Mouse (Mus musculus) hindbrain, embryonic 11.5 days (tissue): Measurements from ENCODE around the gene Scimp. TPM values are rescaled to one million over a fixed set of nuclear protein-coding genes. Genes with fewer than 3 reads are reported as not detected.

Experiments
- ATAC-seq: fragments of 200-750 bp; cut with Nextera tagmentation; 2 replicates; pipeline ENCODE4 v1.8.0; 2017; ENCODE audit warnings: mild to moderate bottlenecking, moderate TSS enrichment, moderate library complexity; ENCODE audit not compliant: low FRiP score
- DNase-seq: peaks from one replicate; pipeline ENCODE4 v3.0.0-alpha.2; 2015; ENCODE audit warnings: low spot score
- H3K27ac ChIP-seq: fragments of 300-500 bp; sonication (generic); 2 replicates; pipeline ENCODE4 v1.5.1; 2014; ENCODE audit warnings: mild to moderate bottlenecking, low read depth, low read length
- H3K27me3 ChIP-seq: fragments of 300-500 bp; sonication (generic); 2 replicates; pipeline ENCODE4 v1.6.1; 2014; ENCODE audit warnings: mild to moderate bottlenecking, low read length, moderate library complexity, mixed read lengths; ENCODE audit not compliant: control insufficient read depth, insufficient read depth
- H3K36me3 ChIP-seq: fragments of 300-500 bp; sonication (generic); 2 replicates; pipeline ENCODE4 v1.6.1; 2014; ENCODE audit warnings: mild to moderate bottlenecking, low read length, moderate library complexity, mixed read lengths; ENCODE audit not compliant: control insufficient read depth, insufficient read depth
- H3K4me1 ChIP-seq: fragments of 300-500 bp; sonication (generic); replicated peaks from 2 replicates; pipeline ENCODE4 v1.6.1; 2014; ENCODE audit warnings: low read length, mixed read lengths; ENCODE audit not compliant: control insufficient read depth, insufficient read depth
- H3K4me2 ChIP-seq: fragments of 300-500 bp; sonication (generic); replicated peaks from 2 replicates; pipeline ENCODE4 v1.6.1; 2014; ENCODE audit warnings: mild to moderate bottlenecking, low read depth, low read length
- H3K4me3 ChIP-seq: fragments of 300-500 bp; sonication (generic); 2 replicates; pipeline ENCODE4 v1.5.1; 2014; ENCODE audit warnings: low read depth, low read length
- H3K9ac ChIP-seq: fragments of 300-500 bp; sonication (generic); 2 replicates; pipeline ENCODE4 v1.6.1; 2014; ENCODE audit warnings: low read depth, low read length
- H3K9me3 ChIP-seq: fragments of 300-500 bp; sonication (generic); 2 replicates; pipeline ENCODE4 v1.6.1; 2016; ENCODE audit warnings: low read length; ENCODE audit not compliant: control insufficient read depth
- WGBS: fragments of 180-500 bp; shearing (Covaris S2); extraction: QIAGEN DNeasy Blood & Tissue Kit; methylation state at CpG from one replicate; pipeline ENCODE4 v1.1.7; 2014; 5-methylcytosine and 5-hydroxymethylcytosine counted together
- polyA plus RNA-seq: library from polyadenylated mRNA; unstranded; fragments of >200 nt; fragmentation: Nextera tagmentation; extraction: Ambion mirVana; gene quantifications from 2 replicates; pipeline ENCODE4 v1.2.1, GENCODE M21; 2014

Scimp gene
- polyA plus RNA-seq, 1 experiment from 2014 or later, result 0.22 TPM

DNA sequence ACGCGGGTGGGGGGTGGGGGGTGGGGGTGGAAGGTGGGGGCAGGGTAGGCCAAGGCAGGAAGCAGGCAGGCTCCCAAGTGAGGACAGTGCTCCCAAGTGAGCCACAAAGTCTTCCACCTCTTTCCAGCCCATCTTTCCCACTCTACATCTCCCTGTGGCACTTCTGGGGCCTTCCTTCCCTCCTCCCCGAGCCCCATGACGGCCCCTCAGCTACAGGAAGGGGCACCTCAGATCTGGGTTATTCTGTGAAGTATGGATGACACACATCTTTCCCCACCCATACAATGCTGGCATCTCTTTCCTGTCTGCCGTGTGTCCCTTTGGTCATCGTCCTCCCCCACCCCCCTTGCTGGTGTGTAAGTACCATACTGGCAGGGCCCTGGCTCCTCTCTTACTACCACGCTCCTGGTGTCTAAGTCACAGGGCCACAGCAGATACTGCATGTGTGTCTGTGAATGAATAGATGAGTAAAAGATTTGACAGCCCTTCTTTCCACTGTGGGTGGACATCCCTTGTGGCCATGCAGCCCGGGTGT lies 6.7 kb downstream of the Scimp start:
- no peak for DNase-seq
- H3K27ac ChIP-seq, result no peak overlapping the region
- no peaks in the 10 kb centered on the region for H3K9me3 ChIP-seq
- no peaks in the 10 kb centered on the region for H3K36me3 ChIP-seq
- H3K4me2 ChIP-seq, result no peak overlapping the region
- H3K4me3 ChIP-seq, result no peak overlapping the region
- ATAC-seq, result no peak
- 85% methylated on average over 8 of the region's 8 CpGs for WGBS
- H3K9ac ChIP-seq, result no peak overlapping the region
- no peaks in the 10 kb centered on the region for H3K27me3 ChIP-seq
- H3K4me1 ChIP-seq, result no peaks in the 10 kb centered on the region

DNA sequence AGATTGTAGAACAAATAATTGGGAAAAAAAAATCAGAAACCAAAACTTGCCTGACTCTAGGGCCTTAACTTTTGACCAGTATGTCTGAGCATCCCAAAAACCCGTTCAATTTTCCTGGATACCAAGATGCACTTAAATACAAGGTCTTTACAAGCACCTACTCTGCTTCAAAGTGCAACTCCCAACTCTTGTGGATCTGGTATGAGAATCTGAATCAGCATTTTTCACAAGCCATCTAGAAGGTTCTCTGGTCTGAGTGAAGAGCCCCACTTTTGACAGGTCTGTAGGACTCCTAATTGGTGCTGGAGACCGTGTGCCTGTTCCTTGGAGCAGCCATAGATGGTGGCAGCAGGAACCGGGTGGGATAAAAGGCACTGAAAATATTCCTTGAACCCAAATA lies 8.0 kb downstream of the Scimp start:
- Histone ChIP-seq H3K9me3 (no peaks in the 10 kb centered on the region), H3K9ac (no peak overlapping the region), H3K36me3 (no peaks in the 10 kb centered on the region), H3K4me2 (no peak overlapping the region), H3K27me3 (no peaks in the 10 kb centered on the region), H3K4me3 (no peak overlapping the region), H3K4me1 (no peaks in the 10 kb centered on the region), H3K27ac (no peak overlapping the region)
- DNase-seq (no peak), ATAC-seq (no peak)
- WGBS, result 77% methylated on average over 3 of the region's 3 CpGs

- H3K9ac ChIP-seq, result no peak overlapping the region
- H3K4me3 ChIP-seq, result no peak overlapping the region
- H3K27ac ChIP-seq, result no peak overlapping the region
- ATAC-seq (no peak), DNase-seq (no peak)
- no peaks in the 10 kb centered on the region for H3K4me1 ChIP-seq
- 88% methylated on average over 6 of the region's 6 CpGs for WGBS
- no peaks in the 10 kb centered on the region for H3K9me3 ChIP-seq
- H3K27me3 ChIP-seq, result no peaks in the 10 kb centered on the region
- no peaks in the 10 kb centered on the region for H3K36me3 ChIP-seq
- no peak overlapping the region for H3K4me2 ChIP-seq
Observed at GRCm38 (mm10) chr11:70803711-70804200, 8.6 kb downstream of the Scimp start.

GRCm38 (mm10) chr11:70802865-70803261 lies 9.5 kb downstream of the Scimp start:
- Histone ChIP-seq H3K4me1 (no peaks in the 10 kb centered on the region), H3K4me3 (no peak overlapping the region), H3K27me3 (no peaks in the 10 kb centered on the region), H3K36me3 (no peaks in the 10 kb centered on the region), H3K9me3 (no peaks in the 10 kb centered on the region), H3K9ac (no peak overlapping the region), H3K27ac (no peak overlapping the region), H3K4me2 (no peak overlapping the region)
- WGBS, result 75% methylated on average over 2 of the region's 2 CpGs
- no peak for ATAC-seq
- no peak for DNase-seq

DNA sequence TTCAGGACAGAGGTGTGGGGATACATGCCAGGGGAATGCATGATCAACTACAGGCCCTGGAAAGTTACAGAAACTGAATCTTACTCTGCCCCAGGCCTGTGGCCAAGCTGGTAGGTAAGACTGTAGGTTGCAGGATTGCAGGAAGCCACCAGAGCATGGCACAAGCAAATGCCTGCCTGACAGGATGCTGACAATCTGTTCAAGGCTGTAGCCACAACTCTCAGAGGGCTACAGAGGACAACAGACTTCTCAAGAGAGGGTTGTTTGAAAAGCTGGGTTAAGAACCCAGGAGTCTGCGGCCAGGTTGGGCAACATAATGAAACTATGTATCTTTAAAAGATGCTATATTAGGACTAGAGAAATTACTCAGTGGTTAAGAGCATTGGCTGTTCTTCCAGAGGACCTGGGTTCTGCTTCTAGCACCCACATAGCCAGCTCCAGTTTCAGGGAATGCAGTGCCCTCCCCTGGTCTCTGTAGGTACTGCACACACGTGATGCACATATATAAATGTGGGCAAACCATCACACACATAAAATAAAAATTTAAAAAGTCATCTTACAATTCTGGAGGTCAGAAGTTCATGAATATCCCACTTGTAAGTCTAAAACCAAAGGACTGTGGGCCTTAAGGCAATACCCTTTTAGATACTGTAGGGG lies 10.1 kb downstream of the Scimp start:
- Histone ChIP-seq H3K4me1 (no peaks in the 10 kb centered on the region), H3K27ac (no peak overlapping the region), H3K27me3 (no peaks in the 10 kb centered on the region), H3K36me3 (no peaks in the 10 kb centered on the region), H3K9me3 (no peaks in the 10 kb centered on the region), H3K4me3 (no peak overlapping the region), H3K4me2 (no peak overlapping the region), H3K9ac (no peak overlapping the region)
- 93% methylated on average over 2 of the region's 2 CpGs for WGBS
- no peak for ATAC-seq
- DNase-seq, result no peak

- Histone ChIP-seq H3K4me3 (no peak overlapping the region), H3K4me1 (no peaks in the 10 kb centered on the region), H3K36me3 (no peaks in the 10 kb centered on the region), H3K4me2 (no peak overlapping the region), H3K27me3 (no peaks in the 10 kb centered on the region), H3K9ac (no peak overlapping the region), H3K9me3 (no peaks in the 10 kb centered on the region), H3K27ac (no peak overlapping the region)
- no peak for DNase-seq
- no peak for ATAC-seq
- WGBS, result 84% methylated on average over 1 of the region's 1 CpGs
Observed at GRCm38 (mm10) chr11:70792409-70792808, 20.0 kb downstream of the Scimp start.

GRCm38 (mm10) chr11:70791676-70792075 lies 20.7 kb downstream of the Scimp start:
- H3K4me2 ChIP-seq, result no peak overlapping the region
- no peak for DNase-seq
- no peak overlapping the region for H3K9ac ChIP-seq
- WGBS, result 83% methylated on average over 5 of the region's 5 CpGs
- H3K4me3 ChIP-seq, result no peak overlapping the region
- no peak overlapping the region for H3K27ac ChIP-seq
- H3K27me3 ChIP-seq, result no peaks in the 10 kb centered on the region
- no peak for ATAC-seq
- H3K4me1 ChIP-seq, result no peaks in the 10 kb centered on the region
- no peaks in the 10 kb centered on the region for H3K9me3 ChIP-seq
- H3K36me3 ChIP-seq, result no peaks in the 10 kb centered on the region

DNA sequence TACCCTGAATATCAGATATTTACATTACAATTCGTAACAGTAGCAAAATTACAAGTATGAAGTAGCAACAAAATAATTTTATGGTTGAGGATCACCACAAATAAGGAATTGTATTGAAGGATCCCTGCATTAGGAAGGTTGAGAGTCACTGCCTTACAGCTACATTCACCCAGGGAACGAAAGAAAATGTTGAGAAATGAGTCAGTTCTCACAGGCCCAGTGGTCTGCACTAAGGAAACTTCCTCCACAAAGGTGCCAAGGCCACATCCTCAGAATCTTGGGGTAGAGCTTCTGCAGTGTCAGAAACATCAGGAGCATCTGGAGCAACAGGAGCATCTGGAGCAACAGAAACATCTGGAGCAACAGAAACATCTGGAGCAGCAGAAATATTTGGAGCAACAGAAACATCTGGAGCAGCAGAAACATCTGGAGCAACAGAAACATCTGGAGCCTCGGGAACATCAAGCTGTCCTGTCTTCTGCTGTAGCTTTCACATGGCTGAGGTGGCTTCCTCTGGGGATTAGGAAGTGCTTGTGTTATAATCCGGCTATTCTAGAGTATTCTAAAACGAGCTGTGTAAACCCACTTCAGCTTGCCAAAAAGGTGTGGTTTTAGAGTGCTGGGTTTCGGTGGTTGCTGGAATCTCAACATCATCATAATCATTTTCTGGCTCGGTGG lies 21.4 kb downstream of the Scimp start:
- no peak overlapping the region for H3K27ac ChIP-seq
- H3K36me3 ChIP-seq, result no peaks in the 10 kb centered on the region
- H3K4me3 ChIP-seq, result no peak overlapping the region
- no peak overlapping the region for H3K4me2 ChIP-seq
- DNase-seq (no peak), ATAC-seq (no peak)
- H3K4me1 ChIP-seq, result no peaks in the 10 kb centered on the region
- H3K9me3 ChIP-seq, result no peaks in the 10 kb centered on the region
- no peak overlapping the region for H3K9ac ChIP-seq
- no peaks in the 10 kb centered on the region for H3K27me3 ChIP-seq
- WGBS, result 74% methylated on average over 7 of the region's 7 CpGs

GRCm38 (mm10) chr11:70790426-70790825 lies 22.0 kb downstream of the Scimp start:
- ATAC-seq (no peak), DNase-seq (no peak)
- Histone ChIP-seq H3K27me3 (no peaks in the 10 kb centered on the region), H3K27ac (no peak overlapping the region), H3K4me2 (no peak overlapping the region), H3K36me3 (no peaks in the 10 kb centered on the region), H3K4me3 (no peak overlapping the region), H3K9ac (no peak overlapping the region), H3K9me3 (no peaks in the 10 kb centered on the region), H3K4me1 (no peaks in the 10 kb centered on the region)
- WGBS, result 88% methylated on average over 2 of the region's 2 CpGs
